Mouse (Mus musculus) intestine, embryonic 16.5 days (tissue): ENCODE data around the gene Rras. TPM values are rescaled to one million over a fixed set of nuclear protein-coding genes. Genes with fewer than 3 reads are reported as not detected.

Source experiments
- ATAC-seq: fragments of 200-750 bp; cut with Nextera tagmentation; 2 replicates; pipeline ENCODE4 v1.8.0; 2017; ENCODE audit warnings: moderate TSS enrichment, moderate library complexity
- H3K27ac ChIP-seq: fragments of 300-500 bp; sonication (generic); 2 replicates; pipeline ENCODE4 v1.5.1; 2014; ENCODE audit warnings: mild to moderate bottlenecking, low read length
- H3K27me3 ChIP-seq: fragments of 300-500 bp; sonication (generic); replicated peaks from 2 replicates; pipeline ENCODE4 v1.6.1; 2014; ENCODE audit warnings: low read length, control low read depth, mixed read lengths; ENCODE audit not compliant: control insufficient read depth, insufficient read depth
- H3K36me3 ChIP-seq: fragments of 300-500 bp; sonication (generic); 2 replicates; pipeline ENCODE4 v1.6.1; 2014; ENCODE audit warnings: low read length, control low read depth; ENCODE audit not compliant: control insufficient read depth, insufficient read depth
- H3K4me1 ChIP-seq: fragments of 300-500 bp; sonication (generic); 2 replicates; pipeline ENCODE4 v1.6.1; 2014; ENCODE audit warnings: low read length, control low read depth, mixed read lengths; ENCODE audit not compliant: control insufficient read depth, insufficient read depth
- H3K4me2 ChIP-seq: fragments of 300-500 bp; sonication (generic); 2 replicates; pipeline ENCODE4 v1.6.1; 2014; ENCODE audit warnings: low read depth, low read length, control low read depth
- H3K4me3 ChIP-seq: fragments of 300-500 bp; sonication (generic); 2 replicates; pipeline ENCODE4 v1.5.1; 2014; ENCODE audit warnings: mild to moderate bottlenecking, low read length
- H3K9ac ChIP-seq: fragments of 300-500 bp; sonication (generic); 2 replicates; pipeline ENCODE4 v1.6.1; 2014; ENCODE audit warnings: low read depth, low read length
- H3K9me3 ChIP-seq: fragments of 300-500 bp; sonication (generic); 2 replicates; pipeline ENCODE4 v1.6.1; 2016; ENCODE audit warnings: low read length, control low read depth; ENCODE audit not compliant: control insufficient read depth
- WGBS: fragments of 180-500 bp; shearing (Covaris S2); extraction: QIAGEN DNeasy Blood & Tissue Kit; methylation state at CpG from one replicate; pipeline ENCODE4 v1.1.7; 2014; 5-methylcytosine and 5-hydroxymethylcytosine counted together
- polyA plus RNA-seq: library from polyadenylated mRNA; unstranded; fragments of >200 nt; fragmentation: Nextera tagmentation; extraction: Ambion mirVana; gene quantifications from 2 replicates; pipeline ENCODE4 v1.2.1, GENCODE M21; 2015

Gene Rras
- polyA plus RNA-seq, 1 experiment from 2014 or later: 62.6 TPM

- Histone ChIP-seq H3K36me3 (peaks cover 63% of the 10 kb centered on the region), H3K4me3 (no peak overlapping the region), H3K4me2 (no peak overlapping the region), H3K9me3 (no peaks in the 10 kb centered on the region), H3K4me1 (peaks cover 19% of the 10 kb centered on the region), H3K9ac (no peak overlapping the region), H3K27me3 (no peaks in the 10 kb centered on the region), H3K27ac (no peak overlapping the region)
- WGBS: 93% methylated on average over 14 of the region's 14 CpGs
- no peak for ATAC-seq
Measured at GRCm38 (mm10) chr7:45047491-45047890, 29.7 kb downstream of the Rras start.

GRCm38 (mm10) chr7:45048001-45048890 lies 30.5 kb downstream of the Rras start:
- Histone ChIP-seq H3K9ac (no peak overlapping the region), H3K36me3 (peaks cover 57% of the 10 kb centered on the region), H3K9me3 (no peaks in the 10 kb centered on the region), H3K27ac (no peak overlapping the region), H3K4me3 (no peak overlapping the region), H3K4me1 (peaks cover 19% of the 10 kb centered on the region), H3K4me2 (no peak overlapping the region), H3K27me3 (no peaks in the 10 kb centered on the region)
- WGBS: 91% methylated on average over 38 of the region's 38 CpGs
- no peak for ATAC-seq

- Histone ChIP-seq H3K4me3 (no peak overlapping the region), H3K9me3 (no peaks in the 10 kb centered on the region), H3K9ac (no peak overlapping the region), H3K36me3 (peaks cover 53% of the 10 kb centered on the region), H3K4me1 (peaks cover 19% of the 10 kb centered on the region), H3K27ac (no peak overlapping the region), H3K27me3 (no peaks in the 10 kb centered on the region), H3K4me2 (no peak overlapping the region)
- no peak for ATAC-seq
- 88% methylated on average over 23 of the region's 23 CpGs for WGBS
Measured at GRCm38 (mm10) chr7:45048923-45049657, 31.3 kb downstream of the Rras start.

- Histone ChIP-seq H3K27ac (peak overlapping the region; percentile 99), H3K9ac (peak overlapping the region; percentile 92), H3K4me3 (peak overlapping the region; percentile 84), H3K27me3 (no peaks in the 10 kb centered on the region), H3K4me2 (peak overlapping the region; percentile 74), H3K4me1 (peaks cover 21% of the 10 kb centered on the region), H3K36me3 (peaks cover 42% of the 10 kb centered on the region), H3K9me3 (no peaks in the 10 kb centered on the region)
- ATAC-seq: peak; percentile 5; the same call in 1 of the 2 replicates
- WGBS: 6% methylated on average over 16 of the region's 16 CpGs
Measured at GRCm38 (mm10) chr7:45050945-45051600, 33.3 kb downstream of the Rras start.

- H3K36me3 ChIP-seq: peaks cover 37% of the 10 kb centered on the region
- WGBS: 3% methylated on average over 13 of the region's 13 CpGs
- no peaks in the 10 kb centered on the region for H3K27me3 ChIP-seq
- no peak for ATAC-seq
- no peaks in the 10 kb centered on the region for H3K9me3 ChIP-seq
- H3K9ac ChIP-seq: peak overlapping the region; percentile 92
- peak overlapping the region; percentile 74 for H3K4me2 ChIP-seq
- peak overlapping the region; percentile 84 for H3K4me3 ChIP-seq
- peak overlapping the region; percentile 99 for H3K27ac ChIP-seq
- peaks cover 21% of the 10 kb centered on the region for H3K4me1 ChIP-seq
Measured at GRCm38 (mm10) chr7:45051601-45051974, 33.8 kb downstream of the Rras start.

- WGBS: 0% methylated on average over 37 of the region's 38 CpGs
- Histone ChIP-seq H3K4me3 (peak overlapping the region; percentile 84), H3K9me3 (no peaks in the 10 kb centered on the region), H3K36me3 (peaks cover 29% of the 10 kb centered on the region), H3K9ac (peak overlapping the region; percentile 92), H3K27me3 (no peaks in the 10 kb centered on the region), H3K27ac (peak overlapping the region; percentile 99), H3K4me2 (peak overlapping the region; percentile 74), H3K4me1 (peaks cover 21% of the 10 kb centered on the region)
- ATAC-seq: no peak
Measured at GRCm38 (mm10) chr7:45052181-45052861, 34.6 kb downstream of the Rras start.

GRCm38 (mm10) chr7:45052862-45053116 lies 35.0 kb downstream of the Rras start, which contains the start of gene Prr12:
Prr12 (minus strand) TSS chr7:45052881.
- Histone ChIP-seq H3K27me3 (no peaks in the 10 kb centered on the region), H3K4me2 (peak within 1 kb of the TSS; percentile 74), H3K9me3 (no peaks in the 10 kb centered on the region), H3K27ac (peak within 1 kb of the TSS; percentile 99), H3K4me3 (peak within 1 kb of the TSS; percentile 84), H3K4me1 (peaks cover 21% of the 10 kb centered on the region), H3K9ac (peak within 1 kb of the TSS; percentile 92), H3K36me3 (peaks cover 25% of the 10 kb centered on the region)
- 0% methylated on average over 12 of the region's 18 CpGs for WGBS
- ATAC-seq: peak; percentile 22

- H3K36me3 ChIP-seq: peaks cover 20% of the 10 kb centered on the region
- under 1% methylated on average over 41 of the region's 59 CpGs for WGBS
- ATAC-seq: peak; percentile 47
- H3K9ac ChIP-seq: peak overlapping the region; percentile 92
- peak overlapping the region; percentile 74 for H3K4me2 ChIP-seq
- H3K4me3 ChIP-seq: peak overlapping the region; percentile 84
- H3K27ac ChIP-seq: peak overlapping the region; percentile 99
- no peaks in the 10 kb centered on the region for H3K27me3 ChIP-seq
- H3K4me1 ChIP-seq: peaks cover 21% of the 10 kb centered on the region
- H3K9me3 ChIP-seq: no peaks in the 10 kb centered on the region
Measured at GRCm38 (mm10) chr7:45053117-45053930, 35.6 kb downstream of the Rras start.
